Mouse (Mus musculus) 3T3-L1 (cell line): ENCODE data around the gene Dnajc8.
"Not testable (repeated sequence)": the region's sequence is repeated elsewhere in the genome, so short reads cannot be mapped to it uniquely, and the experiment has no call there.

Experiments
- DNase-seq: peaks from one replicate; pipeline ENCODE4 v3.0.0-alpha.2; 2015; ENCODE audit warnings: low read depth, low spot score

Gene Dnajc8

DNA sequence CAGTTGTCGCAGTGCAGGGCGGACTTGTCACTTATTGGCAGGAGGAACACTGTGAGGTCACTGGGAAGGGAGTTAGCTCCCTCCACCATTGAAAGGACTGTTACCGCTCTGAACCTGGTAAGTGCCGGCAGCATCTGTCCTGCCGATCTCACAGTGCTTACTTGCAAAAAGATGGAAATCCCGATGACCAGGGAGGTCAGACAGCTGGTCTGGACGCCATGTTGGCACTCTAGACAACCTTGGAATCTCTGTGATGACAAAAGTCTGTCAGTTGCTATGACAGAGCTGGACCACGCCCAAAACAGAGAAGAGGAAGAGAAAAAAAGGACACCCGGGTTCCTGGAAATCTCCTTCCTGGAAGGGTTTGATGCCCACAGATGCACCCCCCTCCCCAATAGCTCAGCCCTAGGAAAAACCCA is 32.0 kb downstream of the Dnajc8 start:
- no peak for DNase-seq

DNA sequence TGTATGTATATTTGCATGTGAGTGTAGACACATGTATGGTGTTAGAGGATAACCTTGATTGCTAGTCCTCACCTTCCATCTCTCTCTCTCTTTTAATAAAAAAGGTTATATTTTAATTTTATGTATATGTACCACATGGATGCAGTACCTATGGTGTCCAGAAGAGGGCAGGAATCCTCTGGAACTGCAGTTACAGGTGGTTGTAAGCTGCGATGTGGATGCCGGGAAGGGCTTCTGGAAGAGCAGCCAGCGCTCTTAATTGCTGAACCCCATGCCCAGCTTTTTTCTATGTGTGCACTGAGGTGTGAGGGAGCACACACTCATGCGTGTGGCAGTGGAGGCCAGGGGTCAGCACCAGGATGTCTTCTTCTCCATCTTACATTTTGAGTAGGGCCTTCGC is 33.8 kb downstream of the Dnajc8 start:
- no peak for DNase-seq

DNA sequence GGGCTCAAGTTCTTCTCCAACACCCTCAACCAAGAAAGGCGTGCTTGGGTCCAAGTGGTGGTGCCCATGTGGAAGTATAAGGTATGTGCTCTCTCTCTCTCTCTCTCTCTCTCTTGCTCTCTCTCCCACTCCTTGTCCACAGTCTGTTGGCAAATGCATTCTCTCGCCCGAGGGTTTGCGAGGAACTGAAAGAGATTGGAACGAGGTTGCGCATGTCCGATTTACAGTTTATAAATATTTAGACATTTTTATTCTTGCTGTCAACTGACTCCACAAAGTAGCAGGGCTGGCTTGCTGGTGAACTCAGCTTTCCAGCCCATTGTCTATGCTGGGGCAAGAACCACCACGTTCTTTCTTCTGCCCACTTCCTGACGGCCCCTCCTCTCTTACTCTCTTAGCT is 35.8 kb downstream of the Dnajc8 start:
- DNase-seq, result no peak

DNA sequence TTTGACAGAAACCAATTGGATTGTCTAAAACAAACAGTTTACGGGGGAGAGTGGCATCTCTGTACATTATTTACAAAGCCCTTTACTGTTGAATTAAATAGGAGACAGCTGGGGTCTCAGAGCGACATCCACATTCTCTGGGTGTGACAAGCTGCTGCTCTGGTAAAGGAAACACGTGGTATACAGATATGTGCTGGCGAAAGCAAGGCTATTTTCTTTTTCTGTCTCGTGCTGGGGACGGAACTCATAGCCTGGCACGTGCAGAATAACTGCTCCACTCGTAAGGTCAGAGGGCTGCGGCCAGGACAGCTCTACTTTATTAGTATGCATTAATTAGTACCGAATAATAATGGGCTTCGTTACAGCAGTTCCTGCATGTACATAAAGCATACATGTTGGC is 38.0 kb downstream of the Dnajc8 start:
- no peak for DNase-seq

DNA sequence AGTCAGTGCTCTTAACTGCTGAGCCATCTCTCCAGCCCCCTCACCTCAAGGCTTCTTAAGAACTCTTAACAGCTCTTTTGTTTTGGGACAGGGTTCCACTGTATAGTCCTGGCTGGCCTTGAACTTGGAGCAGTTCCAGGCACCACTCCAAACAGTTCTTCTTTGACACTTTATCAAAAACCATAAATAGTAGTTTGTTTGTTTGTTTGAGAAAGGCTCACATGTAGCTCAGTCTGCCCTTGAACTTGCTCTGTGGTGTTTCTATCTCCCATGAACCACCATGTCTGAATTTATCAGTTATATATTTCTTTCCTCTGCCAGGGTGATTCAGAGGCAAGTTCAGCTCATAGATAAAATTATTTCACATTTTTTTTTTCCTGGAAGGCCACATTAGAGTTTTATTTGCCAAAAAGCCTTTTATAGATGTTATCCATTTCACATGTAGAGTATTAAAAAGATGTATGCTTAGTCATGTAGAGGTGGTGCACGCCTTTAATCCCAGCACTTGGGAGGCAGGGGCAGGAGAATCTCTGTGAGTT is 39.5 kb downstream of the Dnajc8 start:
- DNase-seq, result no peak

DNA sequence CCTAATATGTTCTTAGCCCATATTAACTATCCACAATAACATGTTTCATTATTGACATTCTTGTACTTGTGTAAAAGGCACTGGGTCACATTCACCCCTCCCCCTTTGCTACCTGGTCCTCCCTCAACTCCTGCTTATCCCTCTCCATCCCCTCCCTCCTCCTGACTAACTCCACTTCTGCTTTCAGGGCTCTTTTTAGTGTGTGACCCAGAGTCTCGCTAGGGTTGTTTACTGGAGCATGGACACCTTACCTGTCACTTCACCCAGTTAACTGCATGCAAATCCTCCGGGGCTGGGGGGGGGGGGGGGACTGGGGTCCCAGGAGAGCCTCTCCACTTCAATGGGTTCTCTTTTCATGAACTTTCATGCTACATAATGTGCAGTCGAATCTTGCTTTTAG is 48.4 kb downstream of the Dnajc8 start:
- no peak for DNase-seq

DNA sequence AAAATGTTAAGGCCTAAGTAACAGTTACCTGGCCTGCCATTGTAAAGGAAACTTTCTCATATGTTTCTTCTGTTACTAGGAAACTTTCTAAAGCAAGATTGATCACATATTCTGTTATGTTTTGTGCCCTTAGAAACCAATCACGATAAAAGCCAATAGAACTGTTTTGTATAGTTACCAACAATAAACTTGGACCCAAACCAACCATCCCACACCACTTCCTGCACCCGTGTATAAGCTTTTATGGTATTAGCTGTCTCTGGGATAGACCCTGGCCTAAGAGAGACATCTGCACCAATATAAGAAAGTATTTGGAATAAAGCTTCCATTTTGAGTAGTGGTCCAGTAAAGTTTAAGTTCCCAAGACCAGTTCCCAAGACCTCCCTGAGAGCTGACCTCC is 49.6 kb downstream of the Dnajc8 start:
- DNase-seq, result no peak

DNA sequence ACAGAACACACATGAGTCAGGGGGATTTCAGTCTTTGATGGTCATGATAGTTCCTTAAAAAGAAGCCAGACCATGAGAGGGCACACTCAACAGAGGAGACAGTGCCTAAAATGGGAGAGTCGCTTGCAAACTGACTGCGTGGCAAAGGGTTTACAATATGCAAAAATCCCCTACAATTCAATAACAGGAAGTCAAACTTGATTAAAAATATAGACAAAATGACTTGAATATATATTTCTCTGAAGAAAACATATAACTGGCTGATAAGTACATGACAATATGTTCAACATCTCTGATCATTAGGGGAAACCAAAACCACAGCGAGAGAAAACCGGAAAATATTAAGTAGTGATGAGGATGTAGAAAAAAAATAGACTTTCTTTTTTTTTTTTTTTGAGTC is 50.9 kb downstream of the Dnajc8 start:
- no peak for DNase-seq

DNA sequence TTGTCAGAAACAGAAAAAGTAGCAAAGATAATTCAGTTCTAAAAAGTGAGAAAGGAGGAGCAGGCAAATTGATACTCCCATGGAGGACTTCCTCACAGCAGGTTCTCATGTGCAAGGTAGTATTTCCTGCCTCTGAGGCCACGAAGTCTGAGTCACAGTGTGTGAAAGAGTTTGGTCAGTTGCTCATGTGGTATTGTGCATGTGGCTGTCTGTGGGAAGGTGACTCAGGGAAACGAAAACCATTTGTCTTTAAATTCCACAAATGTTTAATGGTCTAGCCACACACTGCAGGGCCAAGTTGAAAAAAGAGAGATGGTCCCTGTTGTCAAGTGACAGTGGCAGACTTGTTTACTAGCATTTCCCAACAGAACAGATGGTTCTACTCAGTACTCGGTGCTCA is 53.2 kb downstream of the Dnajc8 start:
- DNase-seq, result peak; percentile 94

DNA sequence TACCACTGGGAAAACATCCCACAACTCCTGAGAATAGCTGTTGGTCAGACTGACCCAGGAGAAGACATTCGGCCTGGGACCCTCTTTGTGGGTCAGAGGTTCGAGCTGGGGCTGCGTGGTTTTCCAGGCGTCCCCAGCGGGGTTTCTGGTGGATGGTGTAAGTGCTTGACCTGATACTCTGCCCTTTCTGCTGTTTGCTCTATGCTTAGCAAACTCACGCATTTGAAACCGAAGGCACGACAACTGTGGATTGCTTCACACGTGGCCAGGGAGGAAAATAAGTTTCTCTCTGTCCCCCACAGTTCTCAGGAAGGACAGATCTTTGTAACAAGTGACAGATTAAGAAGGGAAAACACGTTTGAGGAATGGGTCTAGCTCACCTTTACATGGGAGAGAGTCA is 55.3 kb downstream of the Dnajc8 start:
- no peak for DNase-seq

DNA sequence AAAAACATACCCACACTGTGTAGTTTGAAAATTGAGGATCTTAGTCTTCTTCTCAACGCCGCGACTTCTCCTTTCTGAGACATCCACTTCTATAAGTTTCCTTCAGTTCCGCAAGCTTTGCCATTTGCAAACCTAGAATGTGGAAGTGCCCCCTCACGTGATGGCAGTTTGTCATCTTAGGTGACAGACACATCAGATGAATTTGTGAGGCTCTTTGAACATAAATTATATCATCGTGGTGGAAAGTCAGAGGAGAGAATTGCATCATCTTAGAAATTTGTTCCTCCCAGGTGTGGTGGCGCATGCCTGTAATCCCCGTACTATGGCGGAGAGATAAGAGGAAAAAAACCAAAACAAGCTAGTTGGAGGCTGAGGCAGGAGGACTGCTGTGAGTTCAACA is 57.6 kb downstream of the Dnajc8 start:
- DNase-seq, result no peak

DNA sequence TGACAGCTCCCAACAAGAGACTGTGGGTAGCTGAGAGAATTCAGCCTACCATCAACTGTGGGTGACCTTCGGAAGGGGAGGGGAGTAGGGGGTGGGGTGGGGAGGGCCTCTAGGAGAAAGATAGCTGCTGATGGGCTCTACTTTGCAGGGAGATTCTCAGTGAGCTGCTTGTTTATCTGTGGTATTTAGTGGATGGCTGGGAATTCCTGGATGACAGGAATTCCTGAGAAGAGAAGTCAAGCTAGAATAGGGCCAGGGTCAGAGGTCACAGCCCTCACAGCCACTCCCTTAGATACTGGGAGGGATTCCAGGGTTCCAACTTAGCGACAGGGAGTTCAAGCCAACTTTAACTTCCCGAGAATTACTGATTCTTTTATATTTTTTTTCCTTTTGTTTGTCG is 58.8 kb downstream of the Dnajc8 start:
- peak; percentile 27 for DNase-seq

DNA sequence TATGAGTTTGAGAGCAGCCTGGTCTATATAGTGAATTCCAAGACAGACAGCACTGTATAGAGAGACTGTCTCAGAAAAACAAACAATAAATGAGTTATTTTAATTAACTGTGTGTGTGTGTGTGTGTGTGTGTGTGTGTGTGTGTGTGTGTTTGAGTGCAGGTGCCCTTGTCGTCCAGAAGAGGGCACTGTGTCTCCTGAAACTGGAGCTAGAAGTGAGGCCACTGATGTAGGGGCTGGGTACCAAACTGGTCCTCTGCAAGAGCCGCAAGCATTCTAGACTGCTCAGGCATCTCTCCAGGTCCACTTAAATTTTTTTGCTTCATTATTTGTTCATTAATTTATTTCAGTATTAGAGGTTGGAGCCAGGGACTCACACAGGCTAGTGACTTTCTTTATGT is 63.5 kb downstream of the Dnajc8 start:
- DNase-seq, result no peak

DNA sequence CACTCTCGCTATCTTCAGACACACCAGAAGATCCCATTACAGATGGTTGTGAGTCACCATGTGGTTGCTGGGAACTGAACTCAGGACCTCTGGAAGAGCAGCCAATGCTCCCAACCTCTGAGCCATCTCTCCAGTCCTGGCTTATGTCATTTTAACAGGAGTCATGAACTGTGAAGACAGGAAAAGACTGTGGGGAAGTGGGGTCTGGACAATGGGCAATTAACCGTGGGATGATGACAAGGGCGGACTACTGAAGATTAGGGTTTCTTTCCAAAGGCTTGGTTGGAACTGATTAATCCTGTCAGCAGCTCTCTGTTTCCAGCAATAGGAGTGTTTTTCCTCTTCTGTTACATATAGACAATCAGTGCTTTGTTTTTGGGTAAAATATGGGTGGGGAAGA is 64.4 kb downstream of the Dnajc8 start:
- DNase-seq, result peak; percentile 27

DNA sequence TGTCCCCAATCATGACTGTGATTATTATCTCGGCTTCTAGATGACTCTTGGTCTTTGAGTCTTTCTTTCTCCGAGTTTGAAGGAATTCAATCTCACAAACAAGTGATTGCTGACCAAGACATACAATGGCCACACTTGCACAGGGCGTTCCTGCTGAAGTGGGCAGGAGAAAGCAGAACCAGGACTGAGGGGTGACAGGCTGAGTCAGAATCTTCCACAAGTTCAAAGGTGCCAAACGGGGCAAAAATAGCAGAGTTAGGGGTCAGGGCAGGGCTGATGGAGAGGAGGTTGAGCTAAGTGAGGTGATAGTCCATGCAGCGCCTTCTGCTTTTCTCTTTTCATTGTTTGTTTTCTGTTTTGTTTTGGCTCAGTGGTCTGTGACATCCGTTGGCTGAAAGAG is 65.1 kb downstream of the Dnajc8 start:
- no peak for DNase-seq

DNA sequence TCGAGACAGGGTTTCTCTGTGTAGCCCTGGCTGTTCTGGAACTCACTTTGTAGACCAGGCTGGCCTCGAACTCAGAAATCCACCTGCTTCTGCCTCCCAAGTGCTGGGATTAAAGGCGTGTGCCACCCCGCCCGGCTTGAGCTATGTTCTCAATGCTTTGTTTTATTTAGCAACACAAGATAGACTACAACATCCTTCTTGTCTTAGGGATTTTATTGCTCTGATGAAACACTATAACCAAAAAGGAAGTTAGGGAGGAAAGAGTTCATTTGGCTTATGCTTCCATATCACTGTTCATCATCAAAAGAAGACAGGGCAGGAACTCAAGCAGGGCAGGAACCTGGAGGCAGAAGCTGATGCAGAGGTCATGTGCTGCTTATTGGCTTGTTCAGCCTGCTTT is 65.9 kb downstream of the Dnajc8 start:
- not testable (repeated sequence) for DNase-seq
